Mouse (Mus musculus) heart, postnatal 0 days (tissue): Measurements from ENCODE around the gene Ostf1.

Source experiments
- CTCF ChIP-seq: IDR thresholded peaks from 2 replicates; pipeline ENCODE4 v1.5.1; 2016; ENCODE audit warnings: antibody characterized with exemption, control low read depth, low read depth
- EP300 ChIP-seq: IDR thresholded peaks from 2 replicates; pipeline ENCODE4 v1.6.1; 2016; ENCODE audit warnings: antibody characterized with exemption, low read depth

DNA sequence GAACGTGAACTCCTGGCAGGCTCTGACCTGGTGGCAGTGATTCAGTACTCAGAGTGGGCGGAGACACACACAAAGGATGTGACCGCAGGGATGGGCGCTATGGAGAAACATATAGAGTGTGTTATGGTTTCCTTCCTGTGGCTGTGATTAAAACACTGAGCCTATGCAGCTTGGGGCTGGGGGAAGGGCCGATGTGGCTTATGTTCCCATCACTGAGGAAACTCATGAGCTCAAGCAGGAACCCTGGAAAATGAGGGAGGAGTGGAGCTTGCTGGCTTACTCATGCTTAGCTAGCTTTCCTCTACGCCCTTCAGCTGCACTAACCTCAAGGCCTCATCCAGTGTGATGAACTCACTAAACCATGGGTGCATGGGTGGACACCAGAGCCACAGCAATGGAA is 28.6 kb downstream of the Ostf1 start:
- TF ChIP-seq CTCF = no peak
- TF ChIP-seq EP300 = no peak
